Mouse (Mus musculus) heart, postnatal 36 days (tissue): ENCODE results near the gene Atxn7l1. TPM values are rescaled to one million over a fixed set of nuclear protein-coding genes. Genes with fewer than 3 reads are reported as not detected.
"Not testable (repeated sequence)": the region's sequence is repeated elsewhere in the genome, so short reads cannot be mapped to it uniquely, and the experiment has no call there.

Source experiments
- DNase-seq, 2 experiments: peaks; one replicate each; pipeline ENCODE4 v3.0.0; 2021 to 2022
- intact Hi-C: fragments of 180-260 bp; cut with DNase I; formaldehyde crosslinking; loops from one replicate; pipeline ENCODE4 v1.15.1; 2025
- total RNA-seq, 2 experiments: library from RNA; stranded (reverse); gene quantifications; 2 replicates each; pipeline ENCODE4 v1.2.3; 2021

Gene Atxn7l1
- total RNA-seq, 2 experiments from 2014 or later: 18.3 to 20.5 TPM

DNA sequence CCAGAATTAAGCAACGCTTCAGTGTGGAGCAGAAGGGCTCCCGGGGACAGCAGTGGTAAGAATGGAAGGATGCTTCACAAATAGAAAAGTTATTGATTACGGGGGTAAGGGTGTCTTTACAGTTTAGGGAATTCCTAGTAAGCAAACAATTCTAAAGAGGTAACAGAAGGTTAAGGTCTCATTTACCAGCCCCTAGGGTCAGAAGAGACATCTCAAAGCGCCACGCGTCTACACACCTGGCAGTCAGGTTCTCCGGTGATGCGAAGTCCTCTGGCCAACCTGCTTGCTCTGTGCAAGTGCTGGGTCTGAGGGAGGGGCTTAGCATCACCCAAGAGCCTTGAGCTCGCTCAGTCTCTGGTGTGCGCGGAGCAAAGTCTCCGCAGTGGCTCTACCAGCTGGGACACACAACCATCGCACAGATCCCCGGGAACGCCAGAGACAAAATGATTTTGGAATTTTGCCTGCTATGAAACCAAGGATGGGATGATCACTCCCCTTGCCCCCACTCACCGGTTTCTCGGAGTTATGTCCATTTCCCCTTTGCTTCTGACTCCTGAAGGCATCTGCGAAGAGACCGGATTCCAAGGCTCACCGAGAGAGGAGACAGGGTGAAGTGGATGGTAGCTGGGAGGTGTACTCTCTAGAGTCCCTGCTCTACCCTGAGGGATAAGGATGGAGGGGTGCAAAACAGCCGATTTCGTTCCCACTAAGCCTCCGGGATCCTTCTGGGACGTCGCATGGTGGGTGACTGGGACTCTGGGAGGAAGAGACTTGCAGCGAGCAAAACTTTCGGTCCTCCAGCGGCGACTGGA lies 665 bp upstream of the Atxn7l1 start:
- no peak for DNase-seq
- intact Hi-C loops: loop anchor here (1.0 to 5.0 kb wide), 5 partner anchors 36 to 235 kb away; no protein-coding TSS in a partner anchor

DNA sequence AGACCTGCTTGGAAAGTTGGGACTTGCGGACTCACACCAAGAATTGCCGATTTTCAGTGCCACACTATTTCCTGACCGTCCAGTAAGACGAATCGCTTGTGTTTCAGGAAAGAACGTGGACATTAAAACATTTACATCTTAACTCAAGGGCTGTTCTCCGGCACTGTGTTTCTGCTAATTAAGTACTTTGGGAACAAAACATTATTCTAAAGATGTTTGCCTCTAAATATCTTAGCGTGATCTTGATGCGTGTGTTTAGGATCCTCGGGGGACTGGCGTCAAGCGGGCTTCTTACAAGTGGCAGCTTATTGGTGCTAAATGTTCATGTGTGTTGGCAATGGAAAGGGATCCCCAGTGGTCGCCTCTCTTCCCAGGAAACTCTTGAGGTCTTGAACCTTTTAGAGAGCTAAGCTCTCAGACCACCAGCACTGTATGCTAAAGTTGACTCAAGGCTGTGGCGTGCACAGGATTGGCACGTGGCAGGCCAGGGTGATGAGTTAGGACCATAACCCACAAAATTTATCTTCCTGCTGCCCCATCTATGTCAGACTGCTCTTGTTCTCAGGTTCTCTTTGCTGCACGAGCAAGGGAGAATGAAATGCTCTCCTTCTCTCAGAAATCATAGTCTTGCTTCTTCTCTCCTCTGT lies 2.2 kb downstream of the Atxn7l1 start:
- intact Hi-C loops: loop anchor here (5.0 kb wide), 3 partner anchors 123 to 237 kb away; no protein-coding TSS in a partner anchor
- no peak for DNase-seq

GRCm38 (mm10) chr12:33153131-33153530 lies 5.6 kb downstream of the Atxn7l1 start:
- DNase-seq: no peak
- intact Hi-C loops: no loop called here

DNA sequence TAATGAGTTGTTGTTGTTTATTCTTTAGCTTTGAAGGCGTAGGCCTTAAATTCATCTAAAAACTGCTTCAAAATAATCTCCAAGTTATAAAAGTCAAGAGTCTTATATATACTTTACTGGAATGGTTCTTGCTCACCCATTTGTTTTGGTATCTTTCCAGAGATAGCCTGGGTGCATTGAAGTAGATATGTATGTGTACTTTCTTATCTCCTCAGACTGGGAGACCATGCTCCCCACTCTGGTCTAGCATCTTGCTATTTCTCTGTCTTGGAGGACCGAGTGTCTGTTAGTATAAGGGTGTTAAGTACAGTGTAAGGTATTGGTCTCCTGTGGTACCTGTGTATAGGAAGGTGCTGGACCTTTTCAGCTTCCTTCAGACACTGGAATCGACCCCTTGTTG lies 6.4 kb downstream of the Atxn7l1 start:
- intact Hi-C loops: no loop called here
- DNase-seq: no peak

DNA sequence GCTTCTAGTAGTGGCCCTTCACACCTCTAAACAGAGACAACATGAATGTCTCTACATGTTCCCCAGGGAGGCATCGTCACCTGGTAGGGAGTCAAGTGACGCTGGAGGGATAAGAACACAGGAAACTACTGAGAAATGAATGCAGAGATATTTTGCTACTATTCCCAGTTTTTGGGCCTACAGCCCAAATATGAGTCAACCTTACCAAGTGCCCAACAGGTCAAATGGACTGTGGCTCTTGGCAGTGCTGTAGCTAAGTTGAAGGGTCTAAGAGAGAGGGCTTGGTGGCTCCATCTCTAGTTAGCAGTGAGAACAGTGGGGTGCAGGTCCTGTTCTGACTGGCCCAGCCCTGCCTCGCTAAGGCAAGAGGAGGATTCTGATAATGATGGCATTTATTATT lies 7.2 kb downstream of the Atxn7l1 start:
- intact Hi-C loops: no loop called here
- no peak for DNase-seq

DNA sequence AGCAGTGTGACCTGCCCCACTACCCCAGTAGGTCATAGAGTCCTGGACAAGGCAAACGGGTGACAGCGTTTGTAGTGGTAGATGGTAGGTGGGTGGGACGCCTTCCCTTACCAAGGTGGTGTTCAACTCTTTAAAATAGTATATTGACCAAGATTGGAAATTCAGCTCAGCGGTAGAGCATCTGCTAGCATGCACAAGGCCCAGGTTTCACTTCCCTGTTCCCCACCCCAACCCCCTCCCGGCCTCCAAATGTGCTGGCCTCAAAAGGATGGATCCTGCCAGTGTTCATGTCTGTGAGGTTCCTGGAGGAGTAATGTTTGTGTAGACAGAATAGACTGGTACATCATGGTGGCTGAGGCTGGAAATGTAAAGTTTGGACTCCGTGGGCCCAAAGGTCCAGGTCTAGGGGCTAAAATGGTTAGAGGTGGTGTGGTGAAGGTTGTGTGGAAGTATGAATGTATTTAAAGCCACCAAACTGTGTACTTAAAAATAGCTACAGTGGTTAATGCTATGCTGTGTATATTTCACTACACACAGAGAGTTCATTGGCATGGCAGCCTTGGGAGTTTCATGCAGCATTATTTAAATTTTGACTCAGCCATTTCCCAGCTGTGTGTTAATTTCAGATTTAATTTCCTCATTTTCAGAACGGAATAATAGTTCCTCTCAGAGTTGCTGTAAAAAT lies 9.0 kb downstream of the Atxn7l1 start:
- DNase-seq: no peak
- intact Hi-C loops: no loop called here

- intact Hi-C loops: no loop called here
- no peak for DNase-seq
Observed at GRCm38 (mm10) chr12:33158256-33158655, 10.8 kb downstream of the Atxn7l1 start.

GRCm38 (mm10) chr12:33160406-33160805 lies 12.9 kb downstream of the Atxn7l1 start:
- intact Hi-C loops: no loop called here
- no peak for DNase-seq

DNA sequence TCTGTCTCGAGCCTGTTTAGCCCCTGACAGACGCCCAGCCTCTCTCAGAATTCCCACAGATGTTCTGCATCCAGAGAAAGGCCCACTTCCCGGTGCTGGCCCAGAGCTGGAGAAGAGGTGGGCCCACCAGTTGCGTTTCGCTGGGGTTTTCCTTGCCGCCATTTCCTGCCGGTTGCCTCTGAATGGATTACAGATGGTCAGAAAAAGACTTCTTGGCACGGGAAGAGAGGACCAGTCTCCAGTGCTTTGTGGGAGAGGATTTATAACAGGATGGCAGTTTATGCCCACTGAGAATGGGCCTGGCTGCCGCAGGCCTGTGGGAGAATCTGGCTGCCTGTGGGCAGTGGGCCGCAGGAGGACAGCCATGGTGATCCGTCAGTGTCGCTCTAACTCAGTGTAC lies 15.0 kb downstream of the Atxn7l1 start:
- DNase-seq: peak in 1 of 2 experiments; percentile 31

GRCm38 (mm10) chr12:33164019-33164418 lies 16.5 kb downstream of the Atxn7l1 start:
- intact Hi-C loops, DNase-seq: not testable (repeated sequence)

More for the DNA sequence above, 15.0 kb downstream of the Atxn7l1 start:
- intact Hi-C loops: no loop called here

- DNase-seq: no peak
- intact Hi-C loops: no loop called here
Observed at GRCm38 (mm10) chr12:33166712-33167111, 19.2 kb downstream of the Atxn7l1 start.

- intact Hi-C loops: no loop called here
Observed at GRCm38 (mm10) chr12:33167545-33167944, 20.1 kb downstream of the Atxn7l1 start.

DNA sequence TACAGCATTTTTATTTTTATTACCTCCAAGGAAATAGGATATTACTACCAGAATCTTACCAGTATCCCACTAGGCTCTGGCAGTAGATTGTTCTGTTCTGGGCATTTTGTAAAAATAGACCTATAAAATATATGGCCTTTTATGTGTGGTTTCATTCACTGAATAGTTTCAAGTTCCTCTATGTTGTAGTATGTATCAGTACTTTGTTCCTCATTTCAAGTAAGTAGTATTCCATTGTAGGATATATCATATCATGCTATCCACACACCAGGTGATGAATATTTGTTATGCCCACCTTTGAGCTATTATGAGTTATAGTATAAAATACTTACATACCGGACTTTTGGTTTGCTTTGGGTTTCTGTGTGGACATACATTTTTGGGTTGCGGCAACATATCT lies 21.0 kb downstream of the Atxn7l1 start:
- DNase-seq: no peak
- intact Hi-C loops: no loop called here

More at GRCm38 (mm10) chr12:33167545-33167944, 20.1 kb downstream of the Atxn7l1 start:
- DNase-seq: no peak

- DNase-seq: no peak
- intact Hi-C loops: no loop called here
Observed at GRCm38 (mm10) chr12:33169777-33170494, 22.4 kb downstream of the Atxn7l1 start.

GRCm38 (mm10) chr12:33170822-33171221 lies 23.3 kb downstream of the Atxn7l1 start:
- intact Hi-C loops: no loop called here
- DNase-seq: no peak

DNA sequence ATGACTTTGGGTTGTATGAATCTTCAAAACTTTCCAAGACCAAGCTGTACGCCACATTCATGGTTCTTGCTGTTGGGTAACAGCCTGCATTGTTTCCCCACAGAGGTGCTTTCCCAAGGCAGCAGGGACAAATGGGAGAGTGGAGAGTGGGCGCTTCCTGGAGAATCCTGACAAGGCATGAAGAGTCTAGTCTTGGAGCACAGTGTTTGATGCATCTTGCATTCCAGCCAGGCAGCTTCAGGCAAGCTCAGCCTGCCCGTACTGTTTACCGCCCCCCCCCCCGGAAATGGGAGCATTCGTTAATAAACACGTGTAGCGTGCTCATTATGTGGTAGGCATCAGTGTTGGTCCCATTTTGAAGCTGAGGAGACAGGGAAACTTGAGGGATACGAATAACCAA lies 25.4 kb downstream of the Atxn7l1 start:
- intact Hi-C loops: no loop called here

GRCm38 (mm10) chr12:33173720-33174141 lies 26.2 kb downstream of the Atxn7l1 start:
- DNase-seq: no peak
- intact Hi-C loops: no loop called here

More for the DNA sequence above, 25.4 kb downstream of the Atxn7l1 start:
- no peak for DNase-seq

- no peak for DNase-seq
- intact Hi-C loops: no loop called here
Observed at GRCm38 (mm10) chr12:33174171-33174570, 26.7 kb downstream of the Atxn7l1 start.

GRCm38 (mm10) chr12:33174675-33175357 lies 27.3 kb downstream of the Atxn7l1 start:
- intact Hi-C loops: no loop called here
- DNase-seq: no peak
